23 mouse cellular contexts compared by ENCODE assay signal in the genomic region with DNA sequence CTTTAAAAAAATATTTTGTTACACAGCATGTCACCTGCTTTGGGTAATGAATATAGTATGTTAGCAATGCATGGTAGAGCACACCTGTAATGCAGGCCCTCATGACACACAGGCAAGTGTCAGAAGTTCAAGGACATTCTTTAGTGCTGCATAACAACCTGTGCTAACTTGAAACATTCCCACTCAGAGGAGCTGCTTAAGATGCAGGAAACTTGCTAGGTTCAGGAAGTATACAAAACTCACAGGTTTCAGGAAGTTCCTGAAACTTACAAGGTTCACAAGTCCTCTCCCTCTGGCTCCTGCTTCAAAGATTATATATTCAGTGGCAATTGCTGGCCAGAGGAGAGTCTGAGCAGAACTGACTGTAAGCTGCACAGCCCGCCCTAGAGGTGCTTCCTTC.
A peak's percentile ranks its signal among the peaks of the same experiment; 100 is the strongest.
DNase-seq lines count a peak whose midpoint lies in the region; ATAC-seq and TF ChIP-seq lines count a peak whose summit lies in the region.
"Had no signal": no experiment of that assay in that cellular context is flagged by ENCODE, and none has a peak within 500 bp of the region (broad histone marks: within the 10 kb centered on the region; RNA-seq: fewer than 3 reads in every experiment).

No protein-coding gene starts in this region.

- H3K4me3 ChIP-seq in midbrain, embryonic 11.5 days (ENCODE audit: low read depth, low read length) = no peak overlapping the region
- H3K4me3 ChIP-seq in midbrain, postnatal 0 days (ENCODE audit: low read depth, low read length) = no peak overlapping the region
- no peak overlapping the region for H3K4me3 ChIP-seq in forebrain, embryonic 11.5 days (ENCODE audit: low read depth, low read length)
- H3K4me3 ChIP-seq: embryonic facial prominence, embryonic 13.5 days; embryonic facial prominence, embryonic 15.5 days; erythroblast, embryonic 14.5 days; forebrain, embryonic 10.5 days; forebrain, embryonic 13.5 days; forebrain, embryonic 15.5 days had no signal

- H3K27me3 ChIP-seq in midbrain, embryonic 11.5 days (ENCODE audit: control insufficient read depth, insufficient read depth, low read length) = no peaks in the 10 kb centered on the region
- H3K27me3 ChIP-seq in midbrain, postnatal 0 days (ENCODE audit: insufficient read depth, low read length) = no peaks in the 10 kb centered on the region
- no peaks in the 10 kb centered on the region for H3K27me3 ChIP-seq in forebrain, embryonic 11.5 days (ENCODE audit: control insufficient read depth, insufficient read depth, low read length)
- H3K27me3 ChIP-seq: embryonic facial prominence, embryonic 13.5 days; embryonic facial prominence, embryonic 15.5 days; forebrain, embryonic 13.5 days; forebrain, embryonic 15.5 days had no signal

- no peak overlapping the region for H3K4me2 ChIP-seq in midbrain, embryonic 11.5 days
- H3K4me2 ChIP-seq in midbrain, postnatal 0 days (ENCODE audit: low read depth, low read length, poor library complexity, severe bottlenecking) = no peak overlapping the region
- H3K4me2 ChIP-seq in forebrain, embryonic 11.5 days (ENCODE audit: low read depth, low read length, severe bottlenecking) = no peak overlapping the region
- H3K4me2 ChIP-seq: embryonic facial prominence, embryonic 13.5 days; embryonic facial prominence, embryonic 15.5 days; forebrain, embryonic 13.5 days; forebrain, embryonic 15.5 days had no signal

- no peak for ATAC-seq in midbrain, embryonic 11.5 days (ENCODE audit: low FRiP score)
- no peak for ATAC-seq in midbrain, postnatal 0 days (ENCODE audit: low FRiP score)
- ATAC-seq in forebrain, embryonic 11.5 days (replicated peaks; ENCODE audit: low FRiP score) = no peak
- ATAC-seq: forebrain, embryonic 13.5 days; forebrain, embryonic 15.5 days; forebrain, postnatal 0 days had no signal

- H3K4me1 ChIP-seq in midbrain, embryonic 11.5 days (ENCODE audit: control insufficient read depth, insufficient read depth, low read length) = no peaks in the 10 kb centered on the region
- no peaks in the 10 kb centered on the region for H3K4me1 ChIP-seq in midbrain, postnatal 0 days (ENCODE audit: insufficient read depth, low read length)
- no peaks in the 10 kb centered on the region for H3K4me1 ChIP-seq in forebrain, embryonic 11.5 days (replicated peaks; ENCODE audit: control insufficient read depth, insufficient read depth, low read length)
- H3K4me1 ChIP-seq: embryonic facial prominence, embryonic 13.5 days; embryonic facial prominence, embryonic 15.5 days; forebrain, embryonic 10.5 days; forebrain, embryonic 13.5 days; forebrain, embryonic 15.5 days had no signal

- H3K27ac ChIP-seq in midbrain, embryonic 11.5 days (ENCODE audit: low read depth, low read length) = no peak overlapping the region
- no peak overlapping the region for H3K27ac ChIP-seq in midbrain, postnatal 0 days (ENCODE audit: low read depth, low read length)
- no peak overlapping the region for H3K27ac ChIP-seq in forebrain, embryonic 11.5 days (ENCODE audit: low read depth, low read length)
- H3K27ac ChIP-seq: embryonic facial prominence, embryonic 13.5 days; embryonic facial prominence, embryonic 15.5 days; forebrain, embryonic 10.5 days; forebrain, embryonic 13.5 days; forebrain, embryonic 15.5 days had no signal

- TF ChIP-seq CTCF in midbrain, postnatal 0 days (IDR thresholded peaks at IDR 0.05) = no peak

- H3K9ac ChIP-seq in midbrain, embryonic 11.5 days (ENCODE audit: low read length) = no peak overlapping the region
- H3K9ac ChIP-seq in midbrain, postnatal 0 days (replicated peaks; ENCODE audit: low read length, poor library complexity, severe bottlenecking) = no peak overlapping the region
- no peak overlapping the region for H3K9ac ChIP-seq in forebrain, embryonic 11.5 days (ENCODE audit: low read length)
- H3K9ac ChIP-seq: embryonic facial prominence, embryonic 13.5 days; embryonic facial prominence, embryonic 15.5 days; forebrain, embryonic 13.5 days; forebrain, embryonic 15.5 days; forebrain, postnatal 0 days had no signal

- H3K36me3 ChIP-seq in midbrain, embryonic 11.5 days (ENCODE audit: control insufficient read depth, insufficient read depth, low read length) = no peaks in the 10 kb centered on the region
- no peaks in the 10 kb centered on the region for H3K36me3 ChIP-seq in midbrain, postnatal 0 days (ENCODE audit: insufficient read depth, low read length)
- H3K36me3 ChIP-seq in forebrain, embryonic 11.5 days (ENCODE audit: control insufficient read depth, insufficient read depth, low read length) = no peaks in the 10 kb centered on the region
- H3K36me3 ChIP-seq: embryonic facial prominence, embryonic 13.5 days; embryonic facial prominence, embryonic 15.5 days; forebrain, embryonic 10.5 days; forebrain, embryonic 15.5 days; G1E had no signal

- WGBS in midbrain, embryonic 11.5 days = 100% methylated on average over 1 of the region's 1 CpGs
- 96% methylated on average over 1 of the region's 1 CpGs for WGBS in midbrain, postnatal 0 days
- 100% methylated on average over 1 of the region's 1 CpGs for WGBS in forebrain, embryonic 11.5 days

- no peaks in the 10 kb centered on the region for H3K9me3 ChIP-seq in midbrain, embryonic 11.5 days (ENCODE audit: control insufficient read depth, low read length)
- no peaks in the 10 kb centered on the region for H3K9me3 ChIP-seq in midbrain, postnatal 0 days (ENCODE audit: low read length)
- no peaks in the 10 kb centered on the region for H3K9me3 ChIP-seq in forebrain, embryonic 11.5 days (ENCODE audit: control insufficient read depth, low read length)
- H3K9me3 ChIP-seq: embryonic facial prominence, embryonic 13.5 days; embryonic facial prominence, embryonic 15.5 days; forebrain, embryonic 10.5 days; forebrain, embryonic 13.5 days; forebrain, embryonic 15.5 days; G1E had no signal

- peak; percentile 76 for DNase-seq in midbrain, embryonic 11.5 days (ENCODE audit: low spot score, missing footprints)
- DNase-seq in midbrain, postnatal 0 days (ENCODE audit: low spot score) = no peak
- DNase-seq in R1 (ENCODE audit: low read depth, low spot score) = peak; percentile 50
- no peak for DNase-seq in Muller cell, postnatal 12 days (ENCODE audit: inconsistent ontology term)
- no peak for DNase-seq in forebrain, embryonic 11.5 days (ENCODE audit: low spot score)
- DNase-seq: adrenal gland, adult 2 months; adrenal gland, postnatal 10 days; adrenal gland, postnatal 25 days; cerebellum, adult 11 months; cerebellum, adult 18-20 months; cerebellum, adult 8-10 months; cerebellum, adult 9-11 months; cerebellum, postnatal 14 days; cerebellum, postnatal 36 days; embryo, embryonic 11 days; forebrain, postnatal 0 days had no signal

Comparison
In these comparisons a context has a peak if more than half of its experiments do, and no peak if none do; other contexts are left out.
1. DNase-seq: peak in midbrain, embryonic 11.5 days (single experiment) and R1 (single experiment); none in midbrain, postnatal 0 days (single experiment), Muller cell, postnatal 12 days (single experiment) and forebrain, embryonic 11.5 days (single experiment).